Mouse (Mus musculus) limb, embryonic 10.5 days (tissue): Measurements from ENCODE around the gene Slc10a4. TPM values are rescaled to one million over a fixed set of nuclear protein-coding genes. Genes with fewer than 3 reads are reported as not detected.

ENCODE experiments used
- DNase-seq: peaks from one replicate; pipeline ENCODE4 v3.0.0-alpha.2; 2017; ENCODE audit warnings: low spot score
- H3K27ac ChIP-seq: fragments of 300-500 bp; sonication (generic); 2 replicates; pipeline ENCODE4 v1.5.1; 2016; ENCODE audit warnings: mild to moderate bottlenecking
- H3K27me3 ChIP-seq: fragments of 300-500 bp; sonication (generic); 2 replicates; pipeline ENCODE4 v1.6.1; 2016; ENCODE audit warnings: low read depth, mild to moderate bottlenecking; ENCODE audit not compliant: poor library complexity, severe bottlenecking
- H3K36me3 ChIP-seq: fragments of 300-500 bp; sonication (generic); 2 replicates; pipeline ENCODE4 v1.6.1; 2016; ENCODE audit warnings: mild to moderate bottlenecking, moderate library complexity
- H3K4me1 ChIP-seq: fragments of 300-500 bp; sonication (generic); 2 replicates; pipeline ENCODE4 v1.6.1; 2016
- H3K4me3 ChIP-seq: fragments of 300-500 bp; sonication (generic); 2 replicates; pipeline ENCODE4 v1.5.1; 2016; ENCODE audit warnings: mild to moderate bottlenecking, moderate library complexity
- H3K9me3 ChIP-seq: fragments of 300-500 bp; sonication (generic); replicated peaks from 2 replicates; pipeline ENCODE4 v1.6.1; 2016; ENCODE audit warnings: mild to moderate bottlenecking
- WGBS: fragments of 180-500 bp; shearing (Covaris S2); methylation state at CpG from one replicate; pipeline ENCODE4 v1.1.7; 2016; 5-methylcytosine and 5-hydroxymethylcytosine counted together
- polyA plus RNA-seq: library from polyadenylated mRNA; unstranded; fragments of >200 nt; fragmentation: Nextera tagmentation; extraction: Ambion mirVana; gene quantifications from 2 replicates; pipeline ENCODE4 v1.2.1, GENCODE M21; 2016

The Slc10a4 gene
- polyA plus RNA-seq, 1 experiment from 2014 or later = 0.79 TPM

- Histone ChIP-seq H3K4me3 (no peak overlapping the region), H3K9me3 (no peaks in the 10 kb centered on the region), H3K27me3 (no peaks in the 10 kb centered on the region), H3K27ac (no peak overlapping the region), H3K36me3 (peaks cover 75% of the 10 kb centered on the region), H3K4me1 (0 out of 2 replicates have a peak, but pooled peaks cover 4% of the 10 kb centered on the region)
- no peak for DNase-seq
- 91% methylated on average over 11 of the region's 11 CpGs for WGBS
These were observed 25.8 kb downstream of the Slc10a4 start for GRCm38 (mm10) chr5:73032481-73032880.

GRCm38 (mm10) chr5:73044055-73044454, 37.4 kb downstream of the Slc10a4 start:
- Histone ChIP-seq H3K9me3 (no peaks in the 10 kb centered on the region), H3K4me3 (no peak overlapping the region), H3K4me1 (no peaks in the 10 kb centered on the region), H3K27ac (no peak overlapping the region), H3K27me3 (no peaks in the 10 kb centered on the region), H3K36me3 (peaks cover 63% of the 10 kb centered on the region)
- WGBS = 97% methylated on average over 2 of the region's 2 CpGs
- DNase-seq = no peak

- DNase-seq = no peak
- Histone ChIP-seq H3K27ac (no peak overlapping the region), H3K4me3 (no peak overlapping the region), H3K9me3 (no peaks in the 10 kb centered on the region), H3K4me1 (no peaks in the 10 kb centered on the region), H3K27me3 (no peaks in the 10 kb centered on the region), H3K36me3 (peaks cover 91% of the 10 kb centered on the region)
- WGBS = 85% methylated on average over 7 of the region's 7 CpGs
These were observed 41.1 kb downstream of the Slc10a4 start for GRCm38 (mm10) chr5:73047651-73048245.

- Histone ChIP-seq H3K27ac (no peak overlapping the region), H3K4me1 (no peaks in the 10 kb centered on the region; the same call in 1 of the 2 replicates), H3K4me3 (no peak overlapping the region), H3K27me3 (no peaks in the 10 kb centered on the region), H3K36me3 (peaks cover 92% of the 10 kb centered on the region), H3K9me3 (no peaks in the 10 kb centered on the region)
- 94% methylated on average over 8 of the region's 8 CpGs for WGBS
- no peak for DNase-seq
These were observed 47.2 kb downstream of the Slc10a4 start for GRCm38 (mm10) chr5:73053933-73054332.

GRCm38 (mm10) chr5:73056457-73056856, 49.8 kb downstream of the Slc10a4 start:
- Histone ChIP-seq H3K4me1 (no peaks in the 10 kb centered on the region; the same call in 1 of the 2 replicates), H3K9me3 (no peaks in the 10 kb centered on the region), H3K4me3 (no peak overlapping the region), H3K36me3 (peaks cover 76% of the 10 kb centered on the region), H3K27ac (no peak overlapping the region), H3K27me3 (no peaks in the 10 kb centered on the region)
- 93% methylated on average over 6 of the region's 6 CpGs for WGBS
- no peak for DNase-seq

GRCm38 (mm10) chr5:73056937-73057336, 50.3 kb downstream of the Slc10a4 start:
- Histone ChIP-seq H3K4me1 (peaks cover 3% of the 10 kb centered on the region; the same call in 1 of the 2 replicates), H3K36me3 (peaks cover 71% of the 10 kb centered on the region), H3K9me3 (no peaks in the 10 kb centered on the region), H3K27me3 (no peaks in the 10 kb centered on the region), H3K4me3 (no peak overlapping the region), H3K27ac (no peak overlapping the region)
- WGBS = 96% methylated on average over 5 of the region's 5 CpGs
- no peak for DNase-seq

GRCm38 (mm10) chr5:73061506-73062155, 54.9 kb downstream of the Slc10a4 start:
- Histone ChIP-seq H3K9me3 (no peaks in the 10 kb centered on the region), H3K27me3 (no peaks in the 10 kb centered on the region), H3K4me3 (no peak overlapping the region), H3K36me3 (peaks cover 52% of the 10 kb centered on the region), H3K4me1 (peaks cover 10% of the 10 kb centered on the region), H3K27ac (no peak overlapping the region)
- DNase-seq = no peak
- 81% methylated on average over 11 of the region's 11 CpGs for WGBS

Other genes starting within 250 kb of the Slc10a4 start
- gene Tec, start 138.4 kb upstream of the Slc10a4 start, polyA plus RNA-seq = 2.8 and 3.1 TPM in 2 replicates
- gene Slain2, start 92.6 kb upstream of the Slc10a4 start, polyA plus RNA-seq = 18.0 and 19.8 TPM in 2 replicates
- not detected in 2 replicates for gene Gm10135, start 32.2 kb upstream of the Slc10a4 start, polyA plus RNA-seq
- gene Fryl, start 249.7 kb downstream of the Slc10a4 start, polyA plus RNA-seq = 22.4 and 22.6 TPM in 2 replicates